Mouse (Mus musculus) limb, embryonic 11.5 days (tissue): Measurements from ENCODE around the gene Rasa4. TPM values are rescaled to one million over a fixed set of nuclear protein-coding genes. Genes with fewer than 3 reads are reported as not detected.
A peak's percentile ranks its signal among the peaks of the same experiment; 100 is the strongest.
"Not testable (repeated sequence)": the region's sequence is repeated elsewhere in the genome, so short reads cannot be mapped to it uniquely, and the experiment has no call there.

ENCODE experiments used
- ATAC-seq: fragments of 200-750 bp; cut with Nextera tagmentation; 2 replicates; pipeline ENCODE4 v1.8.0; 2017; ENCODE audit warnings: low read depth; ENCODE audit not compliant: insufficient number of reproducible peaks, low FRiP score, low TSS enrichment
- DNase-seq: peaks from one replicate; pipeline ENCODE4 v3.0.0-alpha.2; 2015; ENCODE audit warnings: low spot score
- H3K27ac ChIP-seq: fragments of 300-500 bp; sonication (generic); replicated peaks from 2 replicates; pipeline ENCODE4 v1.5.1; 2014; ENCODE audit warnings: low read depth, mild to moderate bottlenecking, low read length
- H3K27me3 ChIP-seq: fragments of 300-500 bp; sonication (generic); 2 replicates; pipeline ENCODE4 v1.6.1; 2014; ENCODE audit warnings: mild to moderate bottlenecking, low read length, mixed read lengths; ENCODE audit not compliant: control insufficient read depth, insufficient read depth
- H3K36me3 ChIP-seq: fragments of 300-500 bp; sonication (generic); 2 replicates; pipeline ENCODE4 v1.6.1; 2014; ENCODE audit warnings: mild to moderate bottlenecking, low read length, moderate library complexity, mixed read lengths; ENCODE audit not compliant: control insufficient read depth, insufficient read depth
- H3K4me1 ChIP-seq: fragments of 300-500 bp; sonication (generic); 2 replicates; pipeline ENCODE4 v1.6.1; 2014; ENCODE audit warnings: low read length, mixed read lengths; ENCODE audit not compliant: control insufficient read depth, insufficient read depth
- H3K4me2 ChIP-seq: fragments of 300-500 bp; sonication (generic); 2 replicates; pipeline ENCODE4 v1.6.1; 2014; ENCODE audit warnings: low read depth, mild to moderate bottlenecking, moderate library complexity; ENCODE audit not compliant: severe bottlenecking
- H3K4me3 ChIP-seq: fragments of 300-500 bp; sonication (generic); 2 replicates; pipeline ENCODE4 v1.5.1; 2014; ENCODE audit warnings: low read depth, low read length
- H3K9ac ChIP-seq: fragments of 300-500 bp; sonication (generic); 2 replicates; pipeline ENCODE4 v1.6.1; 2014; ENCODE audit warnings: mild to moderate bottlenecking, low read length
- H3K9me3 ChIP-seq: fragments of 300-500 bp; sonication (generic); 2 replicates; pipeline ENCODE4 v1.6.1; 2016; ENCODE audit warnings: low read length; ENCODE audit not compliant: control insufficient read depth
- WGBS: fragments of 180-500 bp; shearing (Covaris S2); extraction: QIAGEN DNeasy Blood & Tissue Kit; methylation state at CpG from one replicate; pipeline ENCODE4 v1.1.7; 2014; 5-methylcytosine and 5-hydroxymethylcytosine counted together
- polyA plus RNA-seq: library from polyadenylated mRNA; unstranded; fragments of >200 nt; fragmentation: Nextera tagmentation; extraction: Ambion mirVana; gene quantifications from 2 replicates; pipeline ENCODE4 v1.2.1, GENCODE M21; 2014

Rasa4 gene
- polyA plus RNA-seq, 1 experiment from 2014 or later: 4.4 TPM

GRCm38 (mm10) chr5:136056062-136056461, 27.7 kb upstream of the Rasa4 start:
- no peaks in the 10 kb centered on the region for H3K9me3 ChIP-seq
- DNase-seq (no peak), ATAC-seq (no peak)
- no peaks in the 10 kb centered on the region for H3K36me3 ChIP-seq
- H3K27ac ChIP-seq: no peak overlapping the region
- no peak overlapping the region for H3K9ac ChIP-seq
- peaks cover 3% of the 10 kb centered on the region; the same call in 1 of the 2 replicates for H3K4me1 ChIP-seq
- H3K27me3 ChIP-seq: no peaks in the 10 kb centered on the region
- 42% methylated on average over 4 of the region's 4 CpGs for WGBS
- no peak overlapping the region for H3K4me3 ChIP-seq
- H3K4me2 ChIP-seq: no peak overlapping the region

- WGBS: 25% methylated on average over 8 of the region's 8 CpGs
- Histone ChIP-seq H3K4me1 (no peaks in the 10 kb centered on the region), H3K4me2 (no peak overlapping the region), H3K9me3 (no peaks in the 10 kb centered on the region), H3K27me3 (no peaks in the 10 kb centered on the region), H3K36me3 (no peaks in the 10 kb centered on the region), H3K9ac (peak overlapping the region; percentile 9; the same call in 1 of the 2 replicates), H3K4me3 (no peak overlapping the region), H3K27ac (no peak overlapping the region)
- ATAC-seq: no peak
- DNase-seq: no peak
Observed at GRCm38 (mm10) chr5:136057085-136057484, 26.6 kb upstream of the Rasa4 start.

- WGBS: 19% methylated on average over 12 of the region's 12 CpGs
- Histone ChIP-seq H3K9ac (no peak overlapping the region), H3K4me1 (no peaks in the 10 kb centered on the region), H3K4me3 (no peak overlapping the region), H3K9me3 (no peaks in the 10 kb centered on the region), H3K27ac (no peak overlapping the region), H3K4me2 (no peak overlapping the region), H3K36me3 (no peaks in the 10 kb centered on the region), H3K27me3 (no peaks in the 10 kb centered on the region)
- DNase-seq (peak; percentile 90), ATAC-seq (no peak)
Observed at GRCm38 (mm10) chr5:136061567-136061966, 22.1 kb upstream of the Rasa4 start.

GRCm38 (mm10) chr5:136063920-136064319, 19.8 kb upstream of the Rasa4 start:
- DNase-seq (no peak), ATAC-seq (no peak)
- H3K36me3 ChIP-seq: no peaks in the 10 kb centered on the region
- H3K4me3 ChIP-seq: no peak overlapping the region
- H3K27me3 ChIP-seq: no peaks in the 10 kb centered on the region
- no peaks in the 10 kb centered on the region for H3K9me3 ChIP-seq
- H3K4me2 ChIP-seq: no peak overlapping the region
- H3K9ac ChIP-seq: no peak overlapping the region
- no peaks in the 10 kb centered on the region for H3K4me1 ChIP-seq
- 94% methylated on average over 10 of the region's 10 CpGs for WGBS
- H3K27ac ChIP-seq: no peak overlapping the region

GRCm38 (mm10) chr5:136066404-136067148, 17.1 kb upstream of the Rasa4 start:
- not testable (repeated sequence) for H3K9ac ChIP-seq, H3K4me2 ChIP-seq, ATAC-seq, H3K27me3 ChIP-seq, H3K4me1 ChIP-seq, H3K36me3 ChIP-seq, H3K9me3 ChIP-seq, DNase-seq, H3K27ac ChIP-seq, H3K4me3 ChIP-seq
- WGBS: 75% methylated on average over 11 of the region's 11 CpGs

- ATAC-seq (no peak), DNase-seq (no peak)
- Histone ChIP-seq H3K27me3 (no peaks in the 10 kb centered on the region), H3K4me2 (no peak overlapping the region), H3K4me1 (no peaks in the 10 kb centered on the region), H3K9me3 (no peaks in the 10 kb centered on the region), H3K4me3 (no peak overlapping the region), H3K36me3 (no peaks in the 10 kb centered on the region), H3K27ac (no peak overlapping the region), H3K9ac (no peak overlapping the region)
- 73% methylated on average over 2 of the region's 2 CpGs for WGBS
Observed at GRCm38 (mm10) chr5:136069411-136069810, 14.3 kb upstream of the Rasa4 start.

- H3K36me3 ChIP-seq: no peaks in the 10 kb centered on the region
- no peaks in the 10 kb centered on the region for H3K4me1 ChIP-seq
- H3K27ac ChIP-seq: no peak overlapping the region
- no peak overlapping the region for H3K4me3 ChIP-seq
- no peaks in the 10 kb centered on the region for H3K9me3 ChIP-seq
- 76% methylated on average over 6 of the region's 6 CpGs for WGBS
- no peaks in the 10 kb centered on the region for H3K27me3 ChIP-seq
- no peak overlapping the region for H3K9ac ChIP-seq
- H3K4me2 ChIP-seq: no peak overlapping the region
- DNase-seq: no peak
- no peak for ATAC-seq
Observed at GRCm38 (mm10) chr5:136073051-136073450, 10.7 kb upstream of the Rasa4 start.

- no peaks in the 10 kb centered on the region for H3K9me3 ChIP-seq
- no peak for ATAC-seq
- no peaks in the 10 kb centered on the region for H3K36me3 ChIP-seq
- H3K4me2 ChIP-seq: no peak overlapping the region
- H3K27me3 ChIP-seq: no peaks in the 10 kb centered on the region
- WGBS: 69% methylated on average over 11 of the region's 11 CpGs
- no peak for DNase-seq
- no peak overlapping the region for H3K9ac ChIP-seq
- H3K27ac ChIP-seq: no peak overlapping the region
- no peaks in the 10 kb centered on the region for H3K4me1 ChIP-seq
- H3K4me3 ChIP-seq: no peak overlapping the region
Observed at GRCm38 (mm10) chr5:136073526-136073925, 10.2 kb upstream of the Rasa4 start.

GRCm38 (mm10) chr5:136075076-136075475, 8.6 kb upstream of the Rasa4 start:
- 93% methylated on average over 5 of the region's 5 CpGs for WGBS
- Histone ChIP-seq H3K4me1 (no peaks in the 10 kb centered on the region), H3K9me3 (no peaks in the 10 kb centered on the region), H3K36me3 (no peaks in the 10 kb centered on the region), H3K4me3 (no peak overlapping the region), H3K27me3 (no peaks in the 10 kb centered on the region), H3K27ac (no peak overlapping the region), H3K9ac (no peak overlapping the region), H3K4me2 (no peak overlapping the region)
- DNase-seq (no peak), ATAC-seq (no peak)
